Mouse (Mus musculus) hindbrain, embryonic 14.5 days (tissue): Measurements from ENCODE around the gene Zzz3. TPM values are rescaled to one million over a fixed set of nuclear protein-coding genes. Genes with fewer than 3 reads are reported as not detected.
A peak's percentile ranks its signal among the peaks of the same experiment; 100 is the strongest.

Experiments
- ATAC-seq: fragments of 200-750 bp; cut with Nextera tagmentation; 2 replicates; pipeline ENCODE4 v1.8.0; 2017; ENCODE audit warnings: moderate number of reproducible peaks, mild to moderate bottlenecking, moderate TSS enrichment, moderate library complexity; ENCODE audit not compliant: low FRiP score
- DNase-seq: peaks from one replicate; pipeline ENCODE4 v3.0.0-alpha.2; 2015; ENCODE audit warnings: low spot score
- H3K27ac ChIP-seq: fragments of 300-500 bp; sonication (generic); 2 replicates; pipeline ENCODE4 v1.5.1; 2014; ENCODE audit warnings: mild to moderate bottlenecking, moderate library complexity
- H3K27me3 ChIP-seq: fragments of 300-500 bp; sonication (generic); 2 replicates; pipeline ENCODE4 v1.6.1; 2014; ENCODE audit warnings: mild to moderate bottlenecking, low read length, mixed read lengths; ENCODE audit not compliant: control insufficient read depth, insufficient read depth
- H3K36me3 ChIP-seq: fragments of 300-500 bp; sonication (generic); replicated peaks from 2 replicates; pipeline ENCODE4 v1.6.1; 2014; ENCODE audit not compliant: control insufficient read depth, insufficient read depth
- H3K4me1 ChIP-seq: fragments of 300-500 bp; sonication (generic); replicated peaks from 2 replicates; pipeline ENCODE4 v1.6.1; 2014; ENCODE audit warnings: antibody characterized with exemption, low read length, mixed read lengths; ENCODE audit not compliant: control insufficient read depth, insufficient read depth
- H3K4me2 ChIP-seq: fragments of 300-500 bp; sonication (generic); replicated peaks from 2 replicates; pipeline ENCODE4 v1.6.1; 2014; ENCODE audit warnings: mild to moderate bottlenecking, moderate library complexity
- H3K4me3 ChIP-seq: fragments of 300-500 bp; sonication (generic); replicated peaks from 2 replicates; pipeline ENCODE4 v1.5.1; 2014; ENCODE audit warnings: mild to moderate bottlenecking, low read length
- H3K9ac ChIP-seq: fragments of 300-500 bp; sonication (generic); 2 replicates; pipeline ENCODE4 v1.6.1; 2014
- H3K9me3 ChIP-seq: fragments of 300-500 bp; sonication (generic); 2 replicates; pipeline ENCODE4 v1.6.1; 2016; ENCODE audit warnings: low read length; ENCODE audit not compliant: control insufficient read depth
- WGBS: fragments of 180-500 bp; shearing (Covaris S2); extraction: QIAGEN DNeasy Blood & Tissue Kit; methylation state at CpG from one replicate; pipeline ENCODE4 v1.1.7; 2014; 5-methylcytosine and 5-hydroxymethylcytosine counted together
- polyA plus RNA-seq: library from polyadenylated mRNA; unstranded; fragments of >200 nt; fragmentation: Nextera tagmentation; extraction: Ambion mirVana; gene quantifications from 2 replicates; pipeline ENCODE4 v1.2.1, GENCODE M21; 2014

Gene Zzz3
- polyA plus RNA-seq, 1 experiment from 2014 or later: 32.3 TPM

- H3K4me1 ChIP-seq: peaks cover 24% of the 10 kb centered on the region
- peak overlapping the region; percentile 78 for H3K4me2 ChIP-seq
- H3K27me3 ChIP-seq: no peaks in the 10 kb centered on the region
- peak overlapping the region; percentile 87 for H3K9ac ChIP-seq
- no peak for DNase-seq
- 66% methylated on average over 9 of the region's 9 CpGs for WGBS
- no peak for ATAC-seq
- peak overlapping the region; percentile 57 for H3K4me3 ChIP-seq
- no peaks in the 10 kb centered on the region for H3K9me3 ChIP-seq
- H3K27ac ChIP-seq: peak overlapping the region; percentile 98
- peaks cover 16% of the 10 kb centered on the region; the same call in 1 of the 2 replicates for H3K36me3 ChIP-seq
Measured at GRCm38 (mm10) chr3:152397335-152397940, 2.2 kb downstream of the Zzz3 start.

- Histone ChIP-seq H3K27me3 (no peaks in the 10 kb centered on the region), H3K27ac (no peak overlapping the region), H3K4me1 (peaks cover 11% of the 10 kb centered on the region), H3K4me2 (no peak overlapping the region), H3K9me3 (no peaks in the 10 kb centered on the region), H3K36me3 (no peaks in the 10 kb centered on the region), H3K4me3 (no peak overlapping the region), H3K9ac (no peak overlapping the region)
- DNase-seq (no peak), ATAC-seq (no peak)
- 93% methylated on average over 5 of the region's 5 CpGs for WGBS
Measured at GRCm38 (mm10) chr3:152400441-152400840, 5.2 kb downstream of the Zzz3 start.

- no peak overlapping the region for H3K4me2 ChIP-seq
- no peak overlapping the region for H3K9ac ChIP-seq
- ATAC-seq: no peak
- no peak for DNase-seq
- no peak overlapping the region for H3K4me3 ChIP-seq
- 89% methylated on average over 3 of the region's 3 CpGs for WGBS
- no peak overlapping the region for H3K27ac ChIP-seq
- no peaks in the 10 kb centered on the region for H3K9me3 ChIP-seq
- no peaks in the 10 kb centered on the region for H3K27me3 ChIP-seq
- H3K36me3 ChIP-seq: no peaks in the 10 kb centered on the region
- H3K4me1 ChIP-seq: peaks cover 11% of the 10 kb centered on the region
Measured at GRCm38 (mm10) chr3:152400875-152401274, 5.6 kb downstream of the Zzz3 start.

- no peaks in the 10 kb centered on the region for H3K27me3 ChIP-seq
- no peak overlapping the region for H3K27ac ChIP-seq
- no peak overlapping the region for H3K4me2 ChIP-seq
- peak; percentile 35 for DNase-seq
- H3K9ac ChIP-seq: no peak overlapping the region
- no peak overlapping the region for H3K4me3 ChIP-seq
- no peaks in the 10 kb centered on the region for H3K9me3 ChIP-seq
- ATAC-seq: no peak
- H3K36me3 ChIP-seq: no peaks in the 10 kb centered on the region
- H3K4me1 ChIP-seq: peaks cover 10% of the 10 kb centered on the region
- 76% methylated on average over 7 of the region's 7 CpGs for WGBS
Measured at GRCm38 (mm10) chr3:152401964-152402670, 6.8 kb downstream of the Zzz3 start.

- ATAC-seq (no peak), DNase-seq (no peak)
- Histone ChIP-seq H3K36me3 (no peaks in the 10 kb centered on the region), H3K4me1 (peaks cover 5% of the 10 kb centered on the region; the same call in 1 of the 2 replicates), H3K27me3 (no peaks in the 10 kb centered on the region), H3K4me2 (no peak overlapping the region), H3K4me3 (no peak overlapping the region), H3K27ac (no peak overlapping the region), H3K9me3 (no peaks in the 10 kb centered on the region), H3K9ac (no peak overlapping the region)
- WGBS: 91% methylated on average over 3 of the region's 3 CpGs
Measured at GRCm38 (mm10) chr3:152402671-152403066, 7.4 kb downstream of the Zzz3 start.

- WGBS: 78% methylated on average over 2 of the region's 2 CpGs
- H3K4me3 ChIP-seq: no peak overlapping the region
- no peaks in the 10 kb centered on the region for H3K9me3 ChIP-seq
- no peak for DNase-seq
- no peaks in the 10 kb centered on the region for H3K27me3 ChIP-seq
- ATAC-seq: no peak
- 0 out of 2 replicates have a peak, but pooled peaks cover 2% of the 10 kb centered on the region for H3K4me1 ChIP-seq
- no peak overlapping the region for H3K27ac ChIP-seq
- H3K4me2 ChIP-seq: no peak overlapping the region
- H3K9ac ChIP-seq: no peak overlapping the region
- no peaks in the 10 kb centered on the region for H3K36me3 ChIP-seq
Measured at GRCm38 (mm10) chr3:152403827-152404226, 8.6 kb downstream of the Zzz3 start.

- Histone ChIP-seq H3K27ac (no peak overlapping the region), H3K4me2 (no peak overlapping the region), H3K9me3 (no peaks in the 10 kb centered on the region), H3K36me3 (no peaks in the 10 kb centered on the region), H3K9ac (no peak overlapping the region), H3K27me3 (no peaks in the 10 kb centered on the region), H3K4me1 (0 out of 2 replicates have a peak, but pooled peaks cover 2% of the 10 kb centered on the region), H3K4me3 (no peak overlapping the region)
- DNase-seq (no peak), ATAC-seq (no peak)
- WGBS: 93% methylated on average over 7 of the region's 7 CpGs
Measured at GRCm38 (mm10) chr3:152405420-152405819, 10.1 kb downstream of the Zzz3 start.

- Histone ChIP-seq H3K27ac (no peak overlapping the region), H3K27me3 (no peaks in the 10 kb centered on the region), H3K4me3 (no peak overlapping the region), H3K4me2 (no peak overlapping the region), H3K9me3 (no peaks in the 10 kb centered on the region), H3K9ac (no peak overlapping the region), H3K36me3 (no peaks in the 10 kb centered on the region), H3K4me1 (0 out of 2 replicates have a peak, but pooled peaks cover 2% of the 10 kb centered on the region)
- DNase-seq: no peak
- 86% methylated on average over 4 of the region's 4 CpGs for whole genome bisulfite sequencing
- ATAC-seq: no peak
Measured at GRCm38 (mm10) chr3:152405978-152406640, 10.8 kb downstream of the Zzz3 start.

- Histone ChIP-seq H3K27me3 (no peaks in the 10 kb centered on the region), H3K4me2 (no peak overlapping the region), H3K9ac (no peak overlapping the region), H3K27ac (no peak overlapping the region), H3K4me3 (no peak overlapping the region), H3K4me1 (0 out of 2 replicates have a peak, but pooled peaks cover 2% of the 10 kb centered on the region), H3K36me3 (no peaks in the 10 kb centered on the region), H3K9me3 (no peaks in the 10 kb centered on the region)
- ATAC-seq (no peak), DNase-seq (no peak)
- WGBS: 90% methylated on average over 7 of the region's 7 CpGs
Measured at GRCm38 (mm10) chr3:152410980-152411551, 15.8 kb downstream of the Zzz3 start.
